Mouse (Mus musculus): ENCODE data around the gene Fndc10. TPM values are rescaled to one million over a fixed set of nuclear protein-coding genes. Genes with fewer than 3 reads are reported as not detected.
"Not testable (repeated sequence)": the region's sequence is repeated elsewhere in the genome, so short reads cannot be mapped to it uniquely, and the experiment has no call there.

The Fndc10 gene
- polyA plus RNA-seq (2012; rRNA removed), result 10.6 and 11.8 TPM in 2 replicates

DNA sequence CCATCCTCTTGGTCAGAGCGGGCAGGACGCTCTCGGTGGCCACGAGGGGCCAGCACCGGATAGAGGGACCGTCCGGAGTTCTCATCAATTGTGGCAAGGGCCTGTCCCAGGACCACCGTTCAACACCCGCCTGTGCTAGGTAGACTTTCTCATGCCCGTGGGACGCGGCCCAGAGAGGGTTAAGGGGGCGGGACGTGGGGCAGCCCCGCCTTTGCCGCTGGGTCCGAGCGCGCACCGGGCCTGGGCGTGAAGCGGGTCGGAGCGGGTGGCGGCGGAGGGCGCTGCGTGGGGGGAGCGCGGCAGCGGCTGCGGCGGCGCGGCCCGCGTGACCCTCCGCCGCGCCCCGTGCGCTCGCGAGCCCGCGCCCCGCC lies at the start of gene Fndc10:
Fndc10 (plus strand) TSS at position 232 of the 371 bp plus-strand sequence.
- peak; percentile 55 for DNase-seq
- TF ChIP-seq POLR2A (IDR thresholded peaks at IDR 0.05; ENCODE audit: borderline replicate concordance, extremely low read depth, low read depth, low read length) (no peak), CTCF (IDR thresholded peaks at IDR 0.05; ENCODE audit: insufficient read depth, low read length) (no peak)
- Histone ChIP-seq H3K4me3 (replicated peaks; ENCODE audit: extremely low read depth, low read depth, low read length) (peak within 1 kb of the TSS; percentile 59), H3K4me1 (ENCODE audit: control insufficient read depth, insufficient read depth, low read length) (peaks cover 5% of the 10 kb centered on the region; the same call in 1 of the 2 replicates)
- WGBS, result under 1% methylated on average over 32 of the region's 47 CpGs

- DNase-seq; H3K4me1 ChIP-seq (ENCODE audit: control insufficient read depth, insufficient read depth, low read length); H3K4me3 ChIP-seq (replicated peaks; ENCODE audit: extremely low read depth, low read depth, low read length): not testable (repeated sequence)
- 97% methylated on average over 2 of the region's 2 CpGs for WGBS
These were observed 48.8 kb upstream of the Fndc10 start, which contains the start of gene Gm10563 for GRCm38 (mm10) chr4:155645308-155645707. TSS of gene Gm10563 (minus strand) at chr4:155645408.

- DNase-seq, result no peak
- no peak for TF ChIP-seq CTCF (IDR thresholded peaks at IDR 0.05; ENCODE audit: insufficient read depth, low read length)
- TF ChIP-seq POLR2A (IDR thresholded peaks at IDR 0.05; ENCODE audit: borderline replicate concordance, extremely low read depth, low read depth, low read length), result no peak
- WGBS, result 91% methylated on average over 5 of the region's 5 CpGs
- Histone ChIP-seq H3K4me1 (ENCODE audit: control insufficient read depth, insufficient read depth, low read length) (no peaks in the 10 kb centered on the region), H3K4me3 (replicated peaks; ENCODE audit: extremely low read depth, low read depth, low read length) (no peak overlapping the region)
These were observed 48.4 kb upstream of the Fndc10 start for GRCm38 (mm10) chr4:155645721-155646120.

- DNase-seq, result no peak
- TF ChIP-seq POLR2A (IDR thresholded peaks at IDR 0.05; ENCODE audit: borderline replicate concordance, extremely low read depth, low read depth, low read length), result no peak
- TF ChIP-seq CTCF (IDR thresholded peaks at IDR 0.05; ENCODE audit: insufficient read depth, low read length), result no peak
- Histone ChIP-seq H3K4me1 (ENCODE audit: control insufficient read depth, insufficient read depth, low read length) (peaks cover 11% of the 10 kb centered on the region), H3K4me3 (replicated peaks; ENCODE audit: extremely low read depth, low read depth, low read length) (no peak overlapping the region)
- 91% methylated on average over 11 of the region's 11 CpGs for WGBS
These were observed 44.8 kb upstream of the Fndc10 start for GRCm38 (mm10) chr4:155649355-155649754.

DNA sequence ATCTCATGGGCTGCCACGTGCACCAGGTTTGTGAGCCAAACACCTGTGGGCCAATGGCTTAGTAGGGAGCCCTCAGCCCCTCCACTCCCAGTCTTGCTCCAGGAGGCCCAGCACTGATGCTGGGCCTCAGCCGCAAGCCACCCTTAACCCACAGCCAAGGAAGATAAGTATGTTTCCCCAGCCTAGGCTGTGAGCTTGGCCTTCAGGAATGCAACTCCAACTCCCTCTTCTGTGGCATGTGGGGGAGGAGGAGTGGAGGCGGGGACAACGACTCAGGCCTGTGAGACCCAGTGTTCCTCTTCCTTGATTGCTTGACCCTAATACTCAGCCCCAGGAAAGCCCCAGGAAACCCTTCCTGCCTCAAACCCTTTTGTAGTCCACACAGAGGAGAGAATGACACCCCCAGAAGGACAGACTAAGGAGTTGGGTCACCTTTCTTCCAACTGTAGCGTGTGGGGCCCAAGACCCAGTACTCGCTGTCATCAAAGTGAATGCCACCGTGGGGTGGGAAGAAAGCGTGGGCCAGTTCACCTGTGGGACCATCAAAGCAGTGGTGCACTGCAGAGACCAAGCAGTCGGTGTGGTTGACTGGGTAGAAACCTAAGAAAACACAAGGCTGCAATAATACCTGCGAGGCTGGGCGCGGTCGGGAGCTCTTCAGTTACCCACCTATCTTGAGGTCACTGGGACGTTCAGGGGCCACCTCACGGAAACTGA lies 42.4 kb upstream of the Fndc10 start:
- DNase-seq, result peak; percentile 44

DNA sequence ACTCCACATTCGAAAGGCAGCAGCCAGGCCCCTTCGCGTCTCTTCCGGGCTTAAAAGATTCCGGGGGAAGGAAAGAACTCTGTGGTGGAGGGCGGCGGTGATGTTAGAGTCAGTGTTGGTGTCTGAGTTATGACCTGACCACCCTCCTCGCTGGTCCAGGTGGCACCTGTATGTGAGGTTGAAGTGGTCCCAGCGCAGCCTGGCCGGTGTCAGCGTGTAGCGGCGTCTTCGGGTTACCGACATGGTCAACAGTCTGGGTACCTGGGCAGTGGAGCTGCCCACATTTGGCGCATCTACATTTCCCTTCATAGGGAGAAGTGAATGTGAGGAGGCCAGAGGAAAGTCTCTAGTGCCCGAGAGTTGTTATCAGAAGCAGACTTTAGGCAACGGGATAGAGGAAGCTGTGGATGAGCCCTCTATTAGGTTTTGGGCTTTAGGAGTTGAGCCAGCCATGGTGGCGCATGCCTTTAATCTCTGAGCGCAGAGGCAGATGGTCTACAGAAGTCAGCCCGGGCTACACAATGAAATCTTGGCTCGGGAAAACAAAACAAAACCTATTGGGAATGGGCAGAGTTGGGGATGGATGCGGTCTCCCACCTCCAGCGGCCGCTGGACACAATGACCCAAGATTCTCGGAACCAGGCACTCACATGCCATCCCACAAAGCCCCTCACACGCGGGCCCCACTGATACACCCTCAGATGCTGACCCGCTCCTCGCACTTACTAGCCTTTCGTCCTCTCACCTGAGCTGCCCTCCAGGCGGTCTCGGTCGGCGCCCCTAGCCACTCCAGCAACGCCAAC lies 41.7 kb upstream of the Fndc10 start:
- DNase-seq, result peak; percentile 22
- TF ChIP-seq POLR2A (IDR thresholded peaks at IDR 0.05; ENCODE audit: borderline replicate concordance, extremely low read depth, low read depth, low read length) (no peak), CTCF (IDR thresholded peaks at IDR 0.05; ENCODE audit: insufficient read depth, low read length) (no peak)
- 29% methylated on average over 36 of the region's 36 CpGs for whole genome bisulfite sequencing
- peaks cover 11% of the 10 kb centered on the region for H3K4me1 ChIP-seq (ENCODE audit: control insufficient read depth, insufficient read depth, low read length)
- no peak overlapping the region for H3K4me3 ChIP-seq (replicated peaks; ENCODE audit: extremely low read depth, low read depth, low read length)

More for the DNA sequence above, 42.4 kb upstream of the Fndc10 start:
- no peak overlapping the region for H3K4me3 ChIP-seq (replicated peaks; ENCODE audit: extremely low read depth, low read depth, low read length)
- WGBS, result 61% methylated on average over 15 of the region's 15 CpGs
- TF ChIP-seq POLR2A (IDR thresholded peaks at IDR 0.05; ENCODE audit: borderline replicate concordance, extremely low read depth, low read depth, low read length) (no peak), CTCF (IDR thresholded peaks at IDR 0.05; ENCODE audit: insufficient read depth, low read length) (no peak)
- H3K4me1 ChIP-seq (ENCODE audit: control insufficient read depth, insufficient read depth, low read length), result peaks cover 11% of the 10 kb centered on the region

GRCm38 (mm10) chr4:155653086-155653450 lies 41.1 kb upstream of the Fndc10 start, which contains the start of gene Mmp23:
TSS of gene Mmp23 (minus strand) at chr4:155653384.
- WGBS, result under 1% methylated on average over 33 of the region's 33 CpGs
- no peak for TF ChIP-seq POLR2A (IDR thresholded peaks at IDR 0.05; ENCODE audit: borderline replicate concordance, extremely low read depth, low read depth, low read length)
- no peak for TF ChIP-seq CTCF (IDR thresholded peaks at IDR 0.05; ENCODE audit: insufficient read depth, low read length)
- H3K4me1 ChIP-seq (ENCODE audit: control insufficient read depth, insufficient read depth, low read length), result peaks cover 11% of the 10 kb centered on the region
- H3K4me3 ChIP-seq (replicated peaks; ENCODE audit: extremely low read depth, low read depth, low read length), result peak within 1 kb of the TSS; percentile 11
- no peak for DNase-seq

DNA sequence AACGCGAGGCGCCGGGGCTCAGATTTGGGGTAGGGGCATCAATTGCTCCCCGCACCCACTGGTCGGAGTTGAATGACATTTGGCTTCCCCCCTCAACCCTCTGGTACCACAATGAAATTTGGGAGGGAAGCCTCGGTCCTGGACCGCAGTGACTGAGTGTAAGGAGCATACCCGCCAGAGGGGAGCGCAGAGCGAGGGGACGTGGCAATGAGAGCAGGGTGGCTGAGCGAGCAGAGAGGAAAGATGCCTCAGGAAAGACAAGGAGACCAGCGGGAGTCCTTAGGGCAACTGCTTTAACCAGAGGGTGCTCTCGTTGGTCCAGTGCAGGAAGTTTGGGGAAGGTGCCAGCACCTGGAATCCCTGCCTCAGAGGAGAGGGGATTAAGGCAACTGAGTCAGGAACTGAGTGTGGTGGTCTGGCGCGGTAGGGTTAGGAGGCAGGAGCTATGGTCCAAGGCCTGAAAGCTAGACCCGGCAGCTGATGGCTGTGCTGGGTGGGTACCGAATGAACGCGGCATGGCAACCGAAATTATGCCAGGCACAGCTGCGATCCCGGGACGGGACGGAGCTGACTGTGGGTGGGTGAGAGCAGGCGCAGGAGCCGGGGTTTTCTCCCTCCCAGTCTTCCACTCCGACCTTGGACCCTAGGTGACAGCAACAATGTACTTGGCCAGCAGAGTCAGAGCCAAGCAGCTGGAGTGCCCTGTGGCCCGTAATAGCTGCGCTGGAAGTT lies 40.5 kb upstream of the Fndc10 start:
- TF ChIP-seq POLR2A (IDR thresholded peaks at IDR 0.05; ENCODE audit: borderline replicate concordance, extremely low read depth, low read depth, low read length), result no peak
- DNase-seq, result peak; percentile 25
- 3% methylated on average over 31 of the region's 31 CpGs for WGBS
- Histone ChIP-seq H3K4me1 (ENCODE audit: control insufficient read depth, insufficient read depth, low read length) (peaks cover 11% of the 10 kb centered on the region), H3K4me3 (replicated peaks; ENCODE audit: extremely low read depth, low read depth, low read length) (peak overlapping the region; percentile 9)

DNA sequence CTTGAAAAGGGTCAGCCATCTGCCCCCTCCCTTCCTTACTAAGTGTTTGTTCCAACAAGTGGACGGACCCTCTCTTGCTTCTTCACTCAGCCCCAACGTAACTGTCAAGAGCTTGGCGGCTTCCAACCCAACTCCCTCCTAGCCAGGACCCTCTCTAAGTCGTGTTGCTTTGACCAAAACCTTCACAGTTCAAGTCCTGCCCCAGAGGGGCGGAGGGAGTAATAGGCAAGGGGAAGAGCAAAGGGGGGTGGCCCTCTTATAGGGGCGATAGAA lies 40.0 kb upstream of the Fndc10 start:
- TF ChIP-seq POLR2A (IDR thresholded peaks at IDR 0.05; ENCODE audit: borderline replicate concordance, extremely low read depth, low read depth, low read length) (no peak), CTCF (IDR thresholded peaks at IDR 0.05; ENCODE audit: insufficient read depth, low read length) (no peak)
- peaks cover 11% of the 10 kb centered on the region for H3K4me1 ChIP-seq (ENCODE audit: control insufficient read depth, insufficient read depth, low read length)
- 5% methylated on average over 6 of the region's 6 CpGs for WGBS
- peak overlapping the region; percentile 11 for H3K4me3 ChIP-seq (replicated peaks; ENCODE audit: extremely low read depth, low read depth, low read length)
- DNase-seq, result no peak
